Mouse (Mus musculus) stomach, postnatal 0 days (tissue): ENCODE measurements at regions not wholly inside any gene's neighbourhood (a gene's known extent, or its start where the extent isn't known, plus 50 kb on each side); places are given as distances from the start of the nearest gene placed in this dataset.

Source experiments
- ATAC-seq: fragments of 200-750 bp; cut with Nextera tagmentation; 2 replicates; pipeline ENCODE4 v1.8.0; 2017; ENCODE audit not compliant: low FRiP score, low TSS enrichment
- DNase-seq: peaks from one replicate; pipeline ENCODE4 v3.0.0-alpha.2; 2016; ENCODE audit warnings: low spot score
- H3K27ac ChIP-seq: fragments of 300-500 bp; sonication (generic); replicated peaks from 2 replicates; pipeline ENCODE4 v1.5.1; 2014; ENCODE audit warnings: mild to moderate bottlenecking, control low read depth
- H3K27me3 ChIP-seq: fragments of 300-500 bp; sonication (generic); 2 replicates; pipeline ENCODE4 v1.6.1; 2014; ENCODE audit warnings: low read length; ENCODE audit not compliant: control insufficient read depth, insufficient read depth
- H3K36me3 ChIP-seq: fragments of 300-500 bp; sonication (generic); 2 replicates; pipeline ENCODE4 v1.6.1; 2014; ENCODE audit warnings: low read length, mixed read lengths; ENCODE audit not compliant: control insufficient read depth, insufficient read depth
- H3K4me1 ChIP-seq: fragments of 300-500 bp; sonication (generic); replicated peaks from 2 replicates; pipeline ENCODE4 v1.6.1; 2014; ENCODE audit warnings: antibody characterized with exemption; ENCODE audit not compliant: control insufficient read depth, insufficient read depth
- H3K4me2 ChIP-seq: fragments of 300-500 bp; sonication (generic); replicated peaks from 2 replicates; pipeline ENCODE4 v1.6.1; 2014; ENCODE audit warnings: low read depth, mild to moderate bottlenecking, control low read depth, moderate library complexity
- H3K4me3 ChIP-seq: fragments of 300-500 bp; sonication (generic); 2 replicates; pipeline ENCODE4 v1.5.1; 2014; ENCODE audit warnings: low read depth, low read length, control low read depth
- H3K9ac ChIP-seq: fragments of 300-500 bp; sonication (generic); 2 replicates; pipeline ENCODE4 v1.6.1; 2014; ENCODE audit warnings: mild to moderate bottlenecking, low read length, control low read depth, mixed read lengths
- H3K9me3 ChIP-seq: fragments of 300-500 bp; sonication (generic); 2 replicates; pipeline ENCODE4 v1.6.1; 2016; ENCODE audit warnings: low read length; ENCODE audit not compliant: control insufficient read depth
- CTCF ChIP-seq: IDR thresholded peaks from 2 replicates; pipeline ENCODE4 v1.5.1; 2016; ENCODE audit warnings: antibody characterized with exemption, low read depth, mild to moderate bottlenecking, moderate library complexity
- EP300 ChIP-seq: optimal IDR thresholded peaks from 2 replicates; pipeline ENCODE3; 2016; ENCODE audit warnings: antibody characterized with exemption
- WGBS: fragments of 180-500 bp; shearing (Covaris S2); extraction: QIAGEN DNeasy Blood & Tissue Kit; methylation state at CpG from one replicate; pipeline ENCODE4 v1.1.7; 2014; 5-methylcytosine and 5-hydroxymethylcytosine counted together

DNA sequence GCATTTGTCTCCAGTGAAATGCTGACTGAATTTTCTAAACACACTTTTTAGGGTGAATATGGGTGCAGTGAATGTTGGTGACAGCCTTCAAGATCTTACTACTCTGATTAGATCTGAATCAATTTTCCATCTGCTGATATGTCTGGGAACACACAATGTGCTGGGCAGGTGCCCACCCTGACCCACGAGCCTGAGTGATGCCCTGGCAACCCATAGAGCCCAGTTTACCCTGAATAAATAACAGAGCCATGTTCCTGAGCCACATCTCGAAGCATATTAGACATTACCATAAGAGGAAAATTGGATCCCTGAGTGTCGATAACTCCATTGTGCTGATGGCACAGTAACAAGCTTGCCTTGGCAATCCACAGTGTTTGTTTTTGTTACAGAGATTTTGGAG lies 644.9 kb downstream of the Nedd1 start:
- 67% methylated on average over 3 of the region's 3 CpGs for WGBS

DNA sequence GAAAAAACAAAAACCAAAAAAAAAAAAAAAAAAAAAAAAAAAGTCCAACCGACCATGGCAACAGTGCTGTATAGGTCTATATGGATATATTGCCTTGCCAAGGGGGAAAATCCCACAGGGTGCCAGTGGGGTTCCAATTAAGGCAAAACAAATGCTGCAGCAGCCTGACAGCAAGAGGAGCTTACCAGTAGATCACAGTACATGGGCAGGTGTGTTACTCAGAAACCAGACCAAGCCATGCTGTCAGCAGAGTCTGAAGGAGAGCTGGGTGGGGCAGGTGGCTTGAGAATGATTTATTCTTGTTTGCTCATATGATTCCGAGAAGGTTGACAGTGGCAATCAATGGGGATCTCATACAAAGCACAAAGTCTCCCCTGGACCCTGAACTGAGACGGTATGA lies 645.5 kb downstream of the Nedd1 start:
- Histone ChIP-seq H3K4me3 (no peak overlapping the region), H3K9ac (no peak overlapping the region), H3K4me2 (no peak overlapping the region), H3K36me3 (no peaks in the 10 kb centered on the region), H3K4me1 (no peaks in the 10 kb centered on the region), H3K9me3 (no peaks in the 10 kb centered on the region), H3K27ac (no peak overlapping the region), H3K27me3 (no peaks in the 10 kb centered on the region)
- TF ChIP-seq CTCF (no peak), EP300 (no peak)
- ATAC-seq (no peak), DNase-seq (no peak)
- WGBS, result 49% methylated on average over 3 of the region's 3 CpGs

More for the DNA sequence above, 644.9 kb downstream of the Nedd1 start:
- H3K27ac ChIP-seq, result no peak overlapping the region
- H3K4me1 ChIP-seq, result no peaks in the 10 kb centered on the region
- H3K4me3 ChIP-seq, result no peak overlapping the region
- no peak for TF ChIP-seq CTCF
- TF ChIP-seq EP300, result no peak
- no peak overlapping the region for H3K4me2 ChIP-seq
- ATAC-seq (no peak), DNase-seq (no peak)
- H3K9me3 ChIP-seq, result no peaks in the 10 kb centered on the region
- no peaks in the 10 kb centered on the region for H3K27me3 ChIP-seq
- no peak overlapping the region for H3K9ac ChIP-seq
- H3K36me3 ChIP-seq, result no peaks in the 10 kb centered on the region

DNA sequence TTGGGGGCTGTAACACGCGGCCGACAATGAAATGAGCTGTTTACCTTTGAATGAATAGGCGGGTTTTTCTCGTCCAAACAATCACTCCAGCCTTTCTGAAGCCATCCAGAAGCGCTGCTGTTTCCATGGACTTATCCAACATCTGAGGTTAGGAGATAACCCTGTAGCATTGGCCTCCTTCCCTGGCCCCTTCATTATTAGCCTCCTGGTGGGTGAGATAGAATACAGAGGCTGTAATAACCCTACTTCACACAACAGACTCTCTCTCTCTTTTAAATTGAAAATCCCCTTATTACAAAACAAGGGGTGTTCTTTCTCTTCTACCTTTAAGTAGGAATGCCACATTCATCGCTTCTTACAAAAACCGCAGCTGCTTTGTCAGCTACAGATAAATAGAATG lies 646.8 kb downstream of the Nedd1 start:
- Histone ChIP-seq H3K4me1 (no peaks in the 10 kb centered on the region), H3K27ac (no peak overlapping the region), H3K9ac (no peak overlapping the region), H3K4me2 (no peak overlapping the region), H3K27me3 (no peaks in the 10 kb centered on the region), H3K36me3 (no peaks in the 10 kb centered on the region), H3K9me3 (no peaks in the 10 kb centered on the region), H3K4me3 (no peak overlapping the region)
- DNase-seq, result no peak
- TF ChIP-seq EP300 (no peak), CTCF (no peak)
- 35% methylated on average over 8 of the region's 8 CpGs for WGBS
- ATAC-seq, result no peak

DNA sequence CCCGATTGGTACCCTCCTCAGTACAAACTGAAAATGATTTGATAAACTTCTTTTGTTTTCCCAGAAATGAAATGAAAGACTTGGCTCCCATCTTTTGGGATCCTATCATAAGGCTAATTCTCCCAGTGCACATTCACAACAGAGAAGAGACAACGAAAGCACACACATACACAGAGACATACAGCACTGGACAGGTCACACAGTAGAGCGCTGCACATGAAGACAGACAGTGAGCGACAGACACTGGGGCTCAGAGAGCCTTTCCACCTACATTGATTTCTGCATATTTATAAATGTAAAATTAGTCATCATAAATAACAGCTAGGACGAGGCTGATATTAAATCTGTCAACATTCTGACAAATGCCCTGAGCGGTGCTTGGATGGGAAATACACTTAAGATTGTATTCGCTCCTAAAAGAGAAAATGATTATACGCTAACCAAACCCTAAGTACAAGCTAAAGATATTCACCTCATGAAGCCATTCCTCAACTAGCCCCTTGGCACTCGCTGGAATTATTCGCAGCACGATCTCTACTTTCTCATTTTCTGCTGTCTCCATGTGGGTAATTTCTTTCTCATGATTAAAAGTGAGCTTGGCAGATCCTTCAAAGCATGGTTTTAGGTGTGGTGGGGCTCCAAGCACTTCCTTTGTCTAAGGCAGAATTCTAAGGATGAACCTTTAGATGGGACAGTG lies 647.4 kb downstream of the Nedd1 start:
- no peak overlapping the region for H3K4me2 ChIP-seq
- no peaks in the 10 kb centered on the region for H3K9me3 ChIP-seq
- no peaks in the 10 kb centered on the region for H3K4me1 ChIP-seq
- TF ChIP-seq EP300 (no peak), CTCF (no peak)
- H3K9ac ChIP-seq, result no peak overlapping the region
- no peaks in the 10 kb centered on the region for H3K27me3 ChIP-seq
- H3K27ac ChIP-seq, result no peak overlapping the region
- ATAC-seq (no peak), DNase-seq (no peak)
- H3K4me3 ChIP-seq, result no peak overlapping the region
- H3K36me3 ChIP-seq, result no peaks in the 10 kb centered on the region
- WGBS, result 73% methylated on average over 11 of the region's 11 CpGs

DNA sequence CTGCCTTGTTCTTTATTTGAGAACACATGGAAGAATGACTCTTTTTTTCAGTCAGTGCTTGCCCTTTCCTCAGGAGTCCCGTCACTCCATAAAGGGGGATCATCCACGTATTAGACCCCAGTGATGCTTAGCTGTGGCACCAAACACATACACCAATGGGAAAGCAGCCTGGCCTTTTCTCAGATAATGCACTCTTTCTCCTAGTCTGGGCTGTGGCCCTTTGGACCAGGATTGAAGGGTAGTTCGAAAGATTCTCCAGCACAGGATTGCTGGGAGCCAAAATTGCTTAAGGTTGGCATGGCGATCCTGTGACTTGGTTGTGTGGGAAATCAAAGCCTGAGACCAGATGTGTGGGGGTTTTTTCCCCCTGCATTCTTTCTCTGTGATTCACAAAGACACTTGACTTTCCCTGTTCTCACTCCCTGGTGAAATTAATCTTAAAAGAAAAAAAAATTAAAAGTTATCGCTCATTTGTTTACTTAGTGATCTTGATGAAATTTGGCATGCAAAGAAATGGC lies 648.3 kb downstream of the Nedd1 start:
- Histone ChIP-seq H3K9ac (no peak overlapping the region), H3K27me3 (no peaks in the 10 kb centered on the region), H3K4me3 (no peak overlapping the region), H3K27ac (no peak overlapping the region), H3K4me1 (no peaks in the 10 kb centered on the region), H3K9me3 (no peaks in the 10 kb centered on the region), H3K4me2 (no peak overlapping the region), H3K36me3 (no peaks in the 10 kb centered on the region)
- WGBS, result 46% methylated on average over 5 of the region's 5 CpGs
- DNase-seq (no peak), ATAC-seq (no peak)
- TF ChIP-seq CTCF, result no peak
- no peak for TF ChIP-seq EP300

DNA sequence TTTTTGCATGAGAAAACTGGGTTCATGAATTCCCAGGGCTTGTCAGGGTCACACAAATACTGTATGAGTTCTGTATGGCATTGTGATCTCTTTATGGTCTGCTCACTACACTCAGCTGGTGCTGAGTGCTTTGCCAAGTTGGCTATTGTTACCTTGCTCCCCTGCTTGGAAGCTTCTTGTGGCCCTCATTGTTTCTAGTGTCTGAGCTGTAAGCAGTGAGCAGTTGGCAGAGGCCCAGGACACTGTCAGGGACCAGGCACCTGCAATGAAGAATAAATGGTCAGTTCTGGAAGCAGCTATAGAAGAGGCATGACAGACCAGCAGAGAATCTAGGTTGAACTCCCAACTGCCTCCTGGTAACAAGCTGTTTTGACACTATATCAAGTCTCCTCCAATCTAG lies 677.4 kb downstream of the Nedd1 start:
- Histone ChIP-seq H3K27me3 (no peaks in the 10 kb centered on the region), H3K4me1 (no peaks in the 10 kb centered on the region), H3K9me3 (no peaks in the 10 kb centered on the region), H3K4me3 (no peak overlapping the region), H3K9ac (no peak overlapping the region), H3K36me3 (no peaks in the 10 kb centered on the region), H3K27ac (no peak overlapping the region), H3K4me2 (no peak overlapping the region)
- DNase-seq (no peak), ATAC-seq (no peak)
- no peak for TF ChIP-seq CTCF
- no peak for TF ChIP-seq EP300
